Mouse (Mus musculus) right cerebral cortex, postnatal 36 days (tissue): Measurements from ENCODE around the gene Tex12.

Experiments
- DNase-seq, 2 experiments: peaks; one replicate each; pipeline ENCODE4 v3.0.0; 2022; ENCODE audit warnings: low spot score in 2 of 2, mixed read lengths in 1 of 2

Tex12 gene

GRCm38 (mm10) chr9:50555094-50555446, 6.1 kb downstream of the Tex12 start, which contains the start of gene Bco2:
TSS of gene Bco2 (minus strand) at chr9:50555181.
- DNase-seq = no peak

GRCm38 (mm10) chr9:50554241-50555093, 6.7 kb downstream of the Tex12 start, which contains the start of gene Il18:
TSS of gene Il18 (plus strand) at chr9:50554827.
- peak; percentile 61 to 74 for DNase-seq

- no peak for DNase-seq
Measured at GRCm38 (mm10) chr9:50553547-50553946, 7.6 kb downstream of the Tex12 start.

- DNase-seq = no peak
Measured at GRCm38 (mm10) chr9:50552206-50552605, 8.9 kb downstream of the Tex12 start.

GRCm38 (mm10) chr9:50548936-50549335, 12.2 kb downstream of the Tex12 start:
- no peak for DNase-seq

- no peak for DNase-seq
Measured at GRCm38 (mm10) chr9:50547859-50548478, 13.2 kb downstream of the Tex12 start.

- no peak for DNase-seq
Measured at GRCm38 (mm10) chr9:50542401-50542800, 18.7 kb downstream of the Tex12 start.

GRCm38 (mm10) chr9:50540170-50540569, 21.0 kb downstream of the Tex12 start:
- DNase-seq = no peak

- DNase-seq = no peak
Measured at GRCm38 (mm10) chr9:50537295-50537694, 23.8 kb downstream of the Tex12 start.

- no peak for DNase-seq
Measured at GRCm38 (mm10) chr9:50536603-50537135, 24.5 kb downstream of the Tex12 start.

- DNase-seq = no peak
Measured at GRCm38 (mm10) chr9:50535930-50536329, 25.2 kb downstream of the Tex12 start.

- no peak for DNase-seq
Measured at GRCm38 (mm10) chr9:50533791-50534190, 27.3 kb downstream of the Tex12 start.

- no peak for DNase-seq
Measured at GRCm38 (mm10) chr9:50533328-50533727, 27.8 kb downstream of the Tex12 start.

GRCm38 (mm10) chr9:50530890-50531289, 30.2 kb downstream of the Tex12 start:
- DNase-seq = no peak

- peak; percentile 93 to 94 for DNase-seq
Measured at GRCm38 (mm10) chr9:50528293-50528892, 32.7 kb downstream of the Tex12 start, which contains the start of gene Pts. TSS of gene Pts (minus strand) at chr9:50528724.

GRCm38 (mm10) chr9:50527860-50528259, 33.3 kb downstream of the Tex12 start:
- DNase-seq = no peak

GRCm38 (mm10) chr9:50525585-50525984, 35.5 kb downstream of the Tex12 start:
- DNase-seq = no peak

GRCm38 (mm10) chr9:50524936-50525335, 36.2 kb downstream of the Tex12 start:
- DNase-seq = no peak

GRCm38 (mm10) chr9:50522574-50522973, 38.6 kb downstream of the Tex12 start:
- DNase-seq = no peak

GRCm38 (mm10) chr9:50521562-50521961, 39.6 kb downstream of the Tex12 start:
- no peak for DNase-seq

GRCm38 (mm10) chr9:50520748-50521147, 40.4 kb downstream of the Tex12 start:
- DNase-seq = no peak

GRCm38 (mm10) chr9:50518781-50519180, 42.3 kb downstream of the Tex12 start:
- no peak for DNase-seq
